In genomic region chr19:4820678-4821303, GRCm38 (mm10) we compare ENCODE assay signal across 9 mouse cellular contexts. TPM values are rescaled to one million over a fixed set of nuclear protein-coding genes. Genes with fewer than 3 reads are reported as not detected.
DNase-seq lines count a peak whose midpoint lies in the region; ATAC-seq lines count a peak whose summit lies in the region.
"Had no signal": no experiment of that assay in that cellular context is flagged by ENCODE, and none has a peak within 500 bp of the region (broad histone marks: within the 10 kb centered on the region; RNA-seq: fewer than 3 reads in every experiment).

No protein-coding gene starts in this region.

- H3K4me3 ChIP-seq in intestine, embryonic 16.5 days (ENCODE audit: low read length), result no peak overlapping the region
- H3K4me3 ChIP-seq: embryonic facial prominence, embryonic 12.5 days had no signal

- H3K36me3 ChIP-seq in intestine, embryonic 16.5 days (ENCODE audit: control insufficient read depth, insufficient read depth, low read length), result 0 out of 2 replicates have a peak, but pooled peaks cover 3% of the 10 kb centered on the region

- no peak overlapping the region for H3K9ac ChIP-seq in intestine, embryonic 16.5 days (ENCODE audit: low read depth, low read length)
- H3K9ac ChIP-seq: embryonic facial prominence, embryonic 12.5 days had no signal

- H3K9me3 ChIP-seq in intestine, embryonic 16.5 days (ENCODE audit: control insufficient read depth, low read length), result no peaks in the 10 kb centered on the region
- H3K9me3 ChIP-seq: embryonic facial prominence, embryonic 12.5 days had no signal

- peak; percentile 94 for ATAC-seq in intestine, embryonic 16.5 days

- 58% methylated on average over 5 of the region's 5 CpGs for WGBS in intestine, embryonic 16.5 days

- no peaks in the 10 kb centered on the region for H3K27me3 ChIP-seq in intestine, embryonic 16.5 days (replicated peaks; ENCODE audit: control insufficient read depth, insufficient read depth, low read length)
- H3K27me3 ChIP-seq: embryonic facial prominence, embryonic 12.5 days had no signal

- H3K27ac ChIP-seq in intestine, embryonic 16.5 days (ENCODE audit: low read length), result no peak overlapping the region; the same call in 1 of the 2 replicates
- H3K27ac ChIP-seq: embryonic facial prominence, embryonic 12.5 days had no signal

- intact Hi-C loops in left cerebral cortex, postnatal 10 days (cut with DNase I), result no loop called here

- H3K4me1 ChIP-seq in intestine, embryonic 16.5 days (ENCODE audit: control insufficient read depth, insufficient read depth, low read length), result no peaks in the 10 kb centered on the region; the same call in 1 of the 2 replicates
- H3K4me1 ChIP-seq: embryonic facial prominence, embryonic 12.5 days had no signal

- H3K4me2 ChIP-seq in intestine, embryonic 16.5 days (ENCODE audit: low read depth, low read length), result no peak overlapping the region
- H3K4me2 ChIP-seq: embryonic facial prominence, embryonic 12.5 days had no signal

- peak; percentile 33 for DNase-seq in cerebellum, adult 11 months
- DNase-seq in cerebellum, adult 8-10 months, result no peak
- peak; percentile 22 for DNase-seq in 416B (ENCODE audit: low read depth)
- DNase-seq in frontal cortex, adult 2 months (ENCODE audit: extremely low spot score in 1 of 2, low spot score in 1 of 2), result peak; percentile 65 to 71
- peak; percentile 71 to 79 for DNase-seq in left cerebral cortex, postnatal 10 days (ENCODE audit: extremely low spot score in 1 of 2, low spot score in 2 of 2)
- peak; percentile 57 for DNase-seq in right cerebral cortex, postnatal 14 days
- DNase-seq in thymus, postnatal 0 days (ENCODE audit: low spot score), result no peak

RNA-seq across cellular contexts. Expression of gene Rbm14, which starts 9.4 kb away (rescaled TPM):
- 26.8 and 28.0 TPM in 2 replicates for polyA plus RNA-seq in frontal cortex, adult 2 months (2012; rRNA removed)
- polyA plus RNA-seq in intestine, embryonic 16.5 days (2015; fragmentation: Nextera tagmentation; extraction: Ambion mirVana), result 73.1 and 77.0 TPM in 2 replicates
- 10 to 100 TPM; 52.7 to 57.0 TPM for total RNA-seq in left cerebral cortex, postnatal 10 days (2021)
- polyA plus RNA-seq in thymus, postnatal 0 days (2015; fragmentation: Nextera tagmentation; extraction: Ambion mirVana), result 51.4 and 67.4 TPM in 2 replicates

RNA-seq across cellular contexts. Expression of gene Gm21992, which starts 9.4 kb away (rescaled TPM):
- polyA plus RNA-seq in frontal cortex, adult 2 months (2012; rRNA removed), result 15.3 and 16.3 TPM in 2 replicates
- 29.4 and 30.1 TPM in 2 replicates for polyA plus RNA-seq in intestine, embryonic 16.5 days (2015; fragmentation: Nextera tagmentation; extraction: Ambion mirVana)
- 10 to 100 TPM; 16.0 to 16.2 TPM for total RNA-seq in left cerebral cortex, postnatal 10 days (2021)
- 35.6 and 36.7 TPM in 2 replicates for polyA plus RNA-seq in thymus, postnatal 0 days (2015; fragmentation: Nextera tagmentation; extraction: Ambion mirVana)

RNA-seq across cellular contexts. Expression of gene Ccs, which starts 18.3 kb away (rescaled TPM):
- polyA plus RNA-seq in frontal cortex, adult 2 months (2012; rRNA removed), result 52.4 and 58.4 TPM in 2 replicates
- polyA plus RNA-seq in intestine, embryonic 16.5 days (2015; fragmentation: Nextera tagmentation; extraction: Ambion mirVana), result 61.4 and 65.8 TPM in 2 replicates
- total RNA-seq in left cerebral cortex, postnatal 10 days (2021), result 10 to 100 TPM; 37.4 to 38.6 TPM
- 41.1 and 43.4 TPM in 2 replicates for polyA plus RNA-seq in thymus, postnatal 0 days (2015; fragmentation: Nextera tagmentation; extraction: Ambion mirVana)

RNA-seq across cellular contexts. Expression of gene Ccdc87, which starts 18.4 kb away (rescaled TPM):
- polyA plus RNA-seq in frontal cortex, adult 2 months (2012; rRNA removed), result 1.6 and 1.9 TPM in 2 replicates
- polyA plus RNA-seq in intestine, embryonic 16.5 days (2015; fragmentation: Nextera tagmentation; extraction: Ambion mirVana), result 0.06 TPM in 1 of 2 replicates, not detected in the other
- total RNA-seq in left cerebral cortex, postnatal 10 days (2021), result 1 to 10 TPM; 2.4 to 2.9 TPM
- 0.13 TPM in 1 of 2 replicates, not detected in the other for polyA plus RNA-seq in thymus, postnatal 0 days (2015; fragmentation: Nextera tagmentation; extraction: Ambion mirVana)

RNA-seq across cellular contexts. Expression of gene Rbm4, which starts 27.1 kb away (rescaled TPM):
- polyA plus RNA-seq in frontal cortex, adult 2 months (2012; rRNA removed), result 64.7 and 65.5 TPM in 2 replicates
- polyA plus RNA-seq in intestine, embryonic 16.5 days (2015; fragmentation: Nextera tagmentation; extraction: Ambion mirVana), result 47.3 and 49.4 TPM in 2 replicates
- total RNA-seq in left cerebral cortex, postnatal 10 days (2021), result 10 to 100 TPM; 68.0 to 68.9 TPM
- polyA plus RNA-seq in thymus, postnatal 0 days (2015; fragmentation: Nextera tagmentation; extraction: Ambion mirVana), result 62.0 and 72.5 TPM in 2 replicates

Comparison
In these comparisons a context has a peak if more than half of its experiments do, and no peak if none do; other contexts are left out.
1. DNase-seq: peak in cerebellum, adult 11 months (single experiment), 416B (single experiment), frontal cortex, adult 2 months (2 of 2), left cerebral cortex, postnatal 10 days (2 of 2) and right cerebral cortex, postnatal 14 days (single experiment); none in cerebellum, adult 8-10 months (single experiment) and thymus, postnatal 0 days (single experiment).